Mouse (Mus musculus): ENCODE measurements around the gene Ppp2r5b.

The Ppp2r5b gene

GRCm38 (mm10) chr19:6236842-6237241, 1.2 kb upstream of the Ppp2r5b start:
- Histone ChIP-seq H3K36me3 (ENCODE audit: insufficient read depth, low read length) (peaks cover 27% of the 10 kb centered on the region), H3K27me3 (ENCODE audit: insufficient read depth, low read length) (no peaks in the 10 kb centered on the region), H3K4me1 (replicated peaks; ENCODE audit: low read depth, low read length) (peaks cover 65% of the 10 kb centered on the region), H3K4me3 (replicated peaks; ENCODE audit: low read length) (peak overlapping the region; percentile 94), H3K9me3 (ENCODE audit: low read length) (no peaks in the 10 kb centered on the region)
- TF ChIP-seq CTCF (conservative IDR thresholded peaks at IDR 0.05; ENCODE audit: low read length) (no peak), POU5F1 (IDR thresholded peaks at IDR 0.05; ENCODE audit: borderline replicate concordance, low read length) (no peak), NANOG (IDR thresholded peaks at IDR 0.05; ENCODE audit: borderline replicate concordance, low read length) (no peak)

- Histone ChIP-seq H3K9me3 (ENCODE audit: low read length) (no peaks in the 10 kb centered on the region), H3K4me1 (replicated peaks; ENCODE audit: low read depth, low read length) (peaks cover 65% of the 10 kb centered on the region), H3K27me3 (ENCODE audit: insufficient read depth, low read length) (no peaks in the 10 kb centered on the region), H3K4me3 (replicated peaks; ENCODE audit: low read length) (peak overlapping the region; percentile 94), H3K36me3 (ENCODE audit: insufficient read depth, low read length) (peaks cover 35% of the 10 kb centered on the region)
- no peak for TF ChIP-seq POU5F1 (IDR thresholded peaks at IDR 0.05; ENCODE audit: borderline replicate concordance, low read length)
- no peak for TF ChIP-seq NANOG (IDR thresholded peaks at IDR 0.05; ENCODE audit: borderline replicate concordance, low read length)
- TF ChIP-seq CTCF (conservative IDR thresholded peaks at IDR 0.05; ENCODE audit: low read length) = no peak
Measured at GRCm38 (mm10) chr19:6236053-6236441, 375 bp upstream of the Ppp2r5b start.

GRCm38 (mm10) chr19:6234337-6235083, 1.2 kb downstream of the Ppp2r5b start:
- Histone ChIP-seq H3K4me3 (replicated peaks; ENCODE audit: low read length) (peak overlapping the region; percentile 94), H3K27me3 (ENCODE audit: insufficient read depth, low read length) (no peaks in the 10 kb centered on the region), H3K4me1 (replicated peaks; ENCODE audit: low read depth, low read length) (peaks cover 51% of the 10 kb centered on the region), H3K9me3 (ENCODE audit: low read length) (no peaks in the 10 kb centered on the region), H3K36me3 (ENCODE audit: insufficient read depth, low read length) (peaks cover 50% of the 10 kb centered on the region)
- no peak for TF ChIP-seq CTCF (conservative IDR thresholded peaks at IDR 0.05; ENCODE audit: low read length)
- TF ChIP-seq NANOG (IDR thresholded peaks at IDR 0.05; ENCODE audit: borderline replicate concordance, low read length) = no peak
- TF ChIP-seq POU5F1 (IDR thresholded peaks at IDR 0.05; ENCODE audit: borderline replicate concordance, low read length) = no peak

GRCm38 (mm10) chr19:6233647-6234046, 2.0 kb downstream of the Ppp2r5b start:
- H3K4me3 ChIP-seq (replicated peaks; ENCODE audit: low read length) = no peak overlapping the region
- peaks cover 59% of the 10 kb centered on the region for H3K36me3 ChIP-seq (ENCODE audit: insufficient read depth, low read length)
- no peak for TF ChIP-seq NANOG (IDR thresholded peaks at IDR 0.05; ENCODE audit: borderline replicate concordance, low read length)
- no peak for TF ChIP-seq POU5F1 (IDR thresholded peaks at IDR 0.05; ENCODE audit: borderline replicate concordance, low read length)
- no peak for TF ChIP-seq CTCF (conservative IDR thresholded peaks at IDR 0.05; ENCODE audit: low read length)
- H3K9me3 ChIP-seq (ENCODE audit: low read length) = no peaks in the 10 kb centered on the region
- H3K4me1 ChIP-seq (replicated peaks; ENCODE audit: low read depth, low read length) = peaks cover 51% of the 10 kb centered on the region
- no peaks in the 10 kb centered on the region for H3K27me3 ChIP-seq (ENCODE audit: insufficient read depth, low read length)

- Histone ChIP-seq H3K9me3 (ENCODE audit: low read length) (no peaks in the 10 kb centered on the region), H3K4me3 (replicated peaks; ENCODE audit: low read length) (no peak overlapping the region), H3K36me3 (ENCODE audit: insufficient read depth, low read length) (peaks cover 69% of the 10 kb centered on the region), H3K4me1 (replicated peaks; ENCODE audit: low read depth, low read length) (peaks cover 51% of the 10 kb centered on the region), H3K27me3 (ENCODE audit: insufficient read depth, low read length) (no peaks in the 10 kb centered on the region)
- TF ChIP-seq POU5F1 (IDR thresholded peaks at IDR 0.05; ENCODE audit: borderline replicate concordance, low read length) (no peak), CTCF (conservative IDR thresholded peaks at IDR 0.05; ENCODE audit: low read length) (no peak), NANOG (IDR thresholded peaks at IDR 0.05; ENCODE audit: borderline replicate concordance, low read length) (no peak)
Measured at GRCm38 (mm10) chr19:6231036-6231435, 4.6 kb downstream of the Ppp2r5b start.

- Histone ChIP-seq H3K36me3 (ENCODE audit: insufficient read depth, low read length) (peaks cover 69% of the 10 kb centered on the region), H3K27me3 (ENCODE audit: insufficient read depth, low read length) (no peaks in the 10 kb centered on the region), H3K4me1 (replicated peaks; ENCODE audit: low read depth, low read length) (peaks cover 58% of the 10 kb centered on the region), H3K4me3 (replicated peaks; ENCODE audit: low read length) (no peak overlapping the region), H3K9me3 (ENCODE audit: low read length) (no peaks in the 10 kb centered on the region)
- TF ChIP-seq POU5F1 (IDR thresholded peaks at IDR 0.05; ENCODE audit: borderline replicate concordance, low read length) (no peak), CTCF (conservative IDR thresholded peaks at IDR 0.05; ENCODE audit: low read length) (no peak), NANOG (IDR thresholded peaks at IDR 0.05; ENCODE audit: borderline replicate concordance, low read length) (no peak)
Measured at GRCm38 (mm10) chr19:6230411-6230810, 5.3 kb downstream of the Ppp2r5b start.

- no peaks in the 10 kb centered on the region for H3K27me3 ChIP-seq (ENCODE audit: insufficient read depth, low read length)
- no peak overlapping the region for H3K4me3 ChIP-seq (replicated peaks; ENCODE audit: low read length)
- peaks cover 52% of the 10 kb centered on the region for H3K36me3 ChIP-seq (ENCODE audit: insufficient read depth, low read length)
- peaks cover 60% of the 10 kb centered on the region for H3K4me1 ChIP-seq (replicated peaks; ENCODE audit: low read depth, low read length)
- no peak for TF ChIP-seq CTCF (conservative IDR thresholded peaks at IDR 0.05; ENCODE audit: low read length)
- TF ChIP-seq NANOG (IDR thresholded peaks at IDR 0.05; ENCODE audit: borderline replicate concordance, low read length) = no peak
- TF ChIP-seq POU5F1 (IDR thresholded peaks at IDR 0.05; ENCODE audit: borderline replicate concordance, low read length) = no peak
- no peaks in the 10 kb centered on the region for H3K9me3 ChIP-seq (ENCODE audit: low read length)
Measured at GRCm38 (mm10) chr19:6227864-6228263, 7.8 kb downstream of the Ppp2r5b start.

GRCm38 (mm10) chr19:6226763-6227162, 8.9 kb downstream of the Ppp2r5b start:
- H3K36me3 ChIP-seq (ENCODE audit: insufficient read depth, low read length) = peaks cover 41% of the 10 kb centered on the region
- no peaks in the 10 kb centered on the region for H3K9me3 ChIP-seq (ENCODE audit: low read length)
- H3K4me1 ChIP-seq (replicated peaks; ENCODE audit: low read depth, low read length) = peaks cover 60% of the 10 kb centered on the region
- H3K27me3 ChIP-seq (ENCODE audit: insufficient read depth, low read length) = no peaks in the 10 kb centered on the region; the same call in 1 of the 2 replicates
- TF ChIP-seq NANOG (IDR thresholded peaks at IDR 0.05; ENCODE audit: borderline replicate concordance, low read length) (no peak), POU5F1 (IDR thresholded peaks at IDR 0.05; ENCODE audit: borderline replicate concordance, low read length) (no peak), CTCF (conservative IDR thresholded peaks at IDR 0.05; ENCODE audit: low read length) (no peak)
- no peak overlapping the region; the same call in 1 of the 2 replicates for H3K4me3 ChIP-seq (replicated peaks; ENCODE audit: low read length)

Measured in E14TG2a.4 (cell line).